Mouse (Mus musculus) lung, adult 2 months (tissue): ENCODE results near the gene Zfp981. TPM values are rescaled to one million over a fixed set of nuclear protein-coding genes. Genes with fewer than 3 reads are reported as not detected.
"Not testable (repeated sequence)": the region's sequence is repeated elsewhere in the genome, so short reads cannot be mapped to it uniquely, and the experiment has no call there.

Experiments used
- DNase-seq: peaks from one replicate; pipeline ENCODE4 v3.0.0; 2022
- H3K4me1 ChIP-seq: fragments of 200-500 bp; 2 replicates; pipeline ENCODE4 v1.6.1; 2011; ENCODE audit warnings: low read length; ENCODE audit not compliant: control insufficient read depth, insufficient read depth
- H3K4me3 ChIP-seq: fragments of 200-500 bp; replicated peaks from 2 replicates; pipeline ENCODE3; 2011; ENCODE audit warnings: low read depth, mild to moderate bottlenecking, control low read depth, low read length; ENCODE audit errors: extremely low read depth
- CTCF ChIP-seq: fragments of 200-500 bp; IDR thresholded peaks from 2 replicates; pipeline ENCODE4 v1.5.1; 2011; ENCODE audit warnings: mild to moderate bottlenecking, low read length, control low read depth; ENCODE audit not compliant: insufficient read depth
- POLR2A ChIP-seq: fragments of 200-500 bp; IDR thresholded peaks from 2 replicates; pipeline ENCODE4 v1.6.1; 2011; ENCODE audit warnings: low read depth, mild to moderate bottlenecking, control low read depth, low read length, borderline replicate concordance; ENCODE audit errors: extremely low read depth
- WGBS: fragments of 180-500 bp; shearing (Covaris S2); methylation state at CpG from one replicate; pipeline ENCODE4 v1.1.7; 2018; 5-methylcytosine and 5-hydroxymethylcytosine counted together
- polyA plus RNA-seq: library from polyadenylated mRNA; depleted of rRNA; stranded (reverse); fragments of >200 nt; gene quantifications from 2 replicates; pipeline ENCODE4 v1.2.3, GENCODE M21; 2012; rRNA removed

Zfp981 gene
- not detected in 2 replicates for polyA plus RNA-seq

DNA sequence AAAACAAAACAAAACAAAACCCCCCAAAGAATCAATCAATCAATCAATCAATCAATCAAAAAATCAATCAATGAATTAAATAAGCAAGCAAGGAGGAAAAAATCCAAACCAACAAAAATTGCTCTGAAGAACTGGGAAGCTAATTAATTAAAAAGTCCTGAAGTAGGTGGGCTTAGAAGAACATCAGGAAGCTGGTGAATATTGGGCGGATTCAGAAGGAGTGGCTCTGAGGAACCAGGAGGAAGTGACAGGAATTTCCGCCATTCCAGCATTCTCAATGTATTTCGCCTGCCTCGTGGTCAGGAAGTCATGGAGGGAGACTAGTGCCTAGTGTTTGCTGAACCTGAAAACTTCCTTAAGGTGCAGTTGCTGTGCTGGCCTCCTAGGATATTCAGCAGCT is at the start of gene Zfp981:
Gene Zfp981, plus strand, starts transcription at position 301 of the 400 bp plus-strand sequence.
- not testable (repeated sequence) for DNase-seq, H3K4me1 ChIP-seq, H3K4me3 ChIP-seq
- WGBS, result 80% methylated on average over 4 of the region's 4 CpGs

- not testable (repeated sequence) for H3K4me3 ChIP-seq, H3K4me1 ChIP-seq, DNase-seq
- 65% methylated on average over 2 of the region's 2 CpGs for WGBS
Observed at GRCm38 (mm10) chr4:146452576-146452975, 49.3 kb upstream of the Zfp981 start.

DNA sequence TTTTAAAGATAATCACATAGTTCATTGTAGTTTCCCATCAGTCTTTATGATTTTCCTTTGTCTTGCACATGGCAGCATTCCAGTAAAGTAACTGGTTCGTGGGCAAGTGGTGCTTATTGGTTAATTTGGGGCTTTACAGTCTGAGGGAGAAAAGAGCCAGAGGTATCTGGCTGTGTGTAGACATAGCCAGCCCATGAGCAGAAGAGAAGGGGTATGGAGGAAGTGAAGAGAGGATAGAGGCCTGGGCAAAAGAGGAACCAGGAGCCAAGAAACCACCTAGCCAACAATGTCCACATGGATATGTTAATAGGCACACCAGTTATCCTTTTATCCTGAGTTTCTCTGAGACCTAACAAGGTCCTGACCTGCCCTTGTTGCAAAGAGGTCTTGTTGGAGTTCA is 47.7 kb upstream of the Zfp981 start:
- WGBS, result 44% methylated on average over 1 of the region's 1 CpGs
- not testable (repeated sequence) for DNase-seq, H3K4me3 ChIP-seq, H3K4me1 ChIP-seq

GRCm38 (mm10) chr4:146454896-146455295 is 46.9 kb upstream of the Zfp981 start:
- 33% methylated on average over 2 of the region's 2 CpGs for WGBS
- Histone ChIP-seq H3K4me1 (no peaks in the 10 kb centered on the region), H3K4me3 (no peak overlapping the region)
- TF ChIP-seq POLR2A (no peak), CTCF (no peak)
- DNase-seq, result no peak

- Histone ChIP-seq H3K4me3 (no peak overlapping the region), H3K4me1 (no peaks in the 10 kb centered on the region)
- WGBS, result 92% methylated on average over 7 of the region's 7 CpGs
- no peak for DNase-seq
- TF ChIP-seq CTCF (no peak), POLR2A (no peak)
Observed at GRCm38 (mm10) chr4:146455321-146455721, 46.5 kb upstream of the Zfp981 start.

DNA sequence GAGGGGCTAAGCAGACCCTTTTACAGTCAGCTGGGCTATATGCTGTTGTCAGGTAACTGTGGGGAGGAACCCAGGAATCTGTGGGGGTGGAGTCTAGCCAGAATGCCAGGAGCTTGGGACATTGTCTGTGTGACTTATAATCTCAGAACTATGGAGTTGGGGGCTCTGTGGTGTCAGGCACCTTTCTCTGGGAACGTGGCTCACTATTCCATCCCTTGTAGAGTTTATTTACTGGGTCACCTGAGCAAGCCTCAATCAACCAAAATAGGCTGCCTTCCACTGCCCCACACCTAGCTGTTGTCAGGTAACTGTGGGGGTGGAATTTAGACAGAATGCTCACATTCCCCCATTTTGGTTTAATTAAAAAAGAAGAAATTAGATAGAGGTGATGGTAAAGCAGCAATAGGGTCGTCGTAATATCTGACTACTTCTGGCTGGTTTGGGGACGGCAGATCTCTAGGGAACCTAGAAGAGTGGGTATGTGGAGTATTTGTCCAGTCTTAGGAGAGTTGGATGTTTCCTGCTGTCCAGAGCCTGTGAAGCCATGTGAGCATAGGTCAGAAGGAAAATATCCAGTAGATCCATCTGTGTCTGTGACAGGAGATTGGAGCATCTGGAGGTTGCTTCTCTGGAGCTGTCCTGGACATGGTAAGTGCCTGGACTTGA is 45.6 kb upstream of the Zfp981 start:
- Histone ChIP-seq H3K4me1 (no peaks in the 10 kb centered on the region), H3K4me3 (no peak overlapping the region)
- no peak for DNase-seq
- WGBS, result 64% methylated on average over 4 of the region's 4 CpGs
- TF ChIP-seq POLR2A, result no peak
- no peak for TF ChIP-seq CTCF

GRCm38 (mm10) chr4:146457126-146457525 is 44.7 kb upstream of the Zfp981 start:
- H3K4me1 ChIP-seq, result no peaks in the 10 kb centered on the region
- no peak overlapping the region for H3K4me3 ChIP-seq
- no peak for TF ChIP-seq POLR2A
- no peak for TF ChIP-seq CTCF
- 36% methylated on average over 2 of the region's 2 CpGs for WGBS
- no peak for DNase-seq

GRCm38 (mm10) chr4:146457720-146458119 is 44.1 kb upstream of the Zfp981 start:
- no peak for DNase-seq
- no peak overlapping the region for H3K4me3 ChIP-seq
- no peaks in the 10 kb centered on the region for H3K4me1 ChIP-seq
- TF ChIP-seq POLR2A (no peak), CTCF (no peak)
- WGBS, result 62% methylated on average over 1 of the region's 1 CpGs

DNA sequence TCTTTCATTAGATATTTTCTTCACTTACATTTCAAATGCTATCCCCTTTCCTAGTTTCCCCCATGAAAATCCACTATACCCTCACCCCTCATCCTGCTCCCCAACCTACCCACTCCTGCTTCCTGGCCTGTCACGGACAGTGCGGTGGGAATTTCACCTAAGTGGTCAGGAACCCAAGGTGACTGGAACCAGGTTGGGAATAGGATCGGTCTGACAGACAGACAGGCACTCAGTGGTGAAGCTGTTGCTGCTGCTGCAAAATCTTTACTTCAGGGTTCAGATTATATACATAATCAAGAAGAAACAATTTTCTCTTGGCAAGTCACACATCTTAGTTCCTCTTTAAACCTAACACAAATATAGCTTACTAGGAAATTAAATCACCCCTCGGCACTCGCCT is 42.0 kb upstream of the Zfp981 start:
- H3K4me3 ChIP-seq, H3K4me1 ChIP-seq: not testable (repeated sequence)

GRCm38 (mm10) chr4:146460685-146461084 is 41.1 kb upstream of the Zfp981 start:
- not testable (repeated sequence) for H3K4me3 ChIP-seq, DNase-seq, H3K4me1 ChIP-seq
- 74% methylated on average over 5 of the region's 5 CpGs for WGBS

More for the DNA sequence above, 42.0 kb upstream of the Zfp981 start:
- DNase-seq, result not testable (repeated sequence)
- 70% methylated on average over 5 of the region's 5 CpGs for WGBS

DNA sequence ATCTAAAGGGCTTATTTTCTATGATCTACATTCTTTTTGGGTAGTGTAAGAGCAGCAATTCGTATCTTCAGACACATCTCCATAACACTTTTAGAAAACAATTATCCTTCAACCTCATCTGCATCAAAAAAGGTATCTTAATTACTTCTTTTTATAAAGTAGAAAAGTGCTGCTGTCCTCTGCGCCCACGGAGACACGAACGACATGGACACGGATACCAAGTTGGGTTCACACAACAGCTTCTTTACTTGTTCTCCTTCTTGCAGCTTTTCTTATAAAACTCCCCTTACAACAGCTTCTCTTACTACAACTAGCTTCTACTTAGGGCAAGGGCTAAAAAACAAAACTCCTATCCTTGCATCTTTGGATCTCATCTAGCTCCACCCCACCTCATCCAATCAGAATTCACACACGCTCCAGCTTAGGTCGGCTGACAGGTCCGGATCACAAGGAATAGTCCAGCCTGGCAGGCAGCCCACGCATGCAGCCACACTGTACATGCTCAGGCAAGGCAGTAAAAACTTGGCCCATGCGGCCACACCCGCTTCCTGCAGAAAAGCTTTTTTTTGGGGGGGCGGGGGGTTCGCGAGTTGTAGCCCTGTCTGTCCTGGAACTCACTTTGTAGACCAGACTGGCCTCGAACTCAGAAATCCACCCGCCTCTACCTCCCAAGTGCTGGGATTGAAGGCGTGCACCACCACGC is 38.0 kb upstream of the Zfp981 start:
- not testable (repeated sequence) for DNase-seq, H3K4me3 ChIP-seq, H3K4me1 ChIP-seq
- WGBS, result 88% methylated on average over 19 of the region's 19 CpGs

- WGBS, result 90% methylated on average over 10 of the region's 12 CpGs
- H3K4me3 ChIP-seq, H3K4me1 ChIP-seq, DNase-seq: not testable (repeated sequence)
Observed at GRCm38 (mm10) chr4:146469984-146470383, 31.8 kb upstream of the Zfp981 start.

GRCm38 (mm10) chr4:146474181-146474580 is 27.6 kb upstream of the Zfp981 start:
- H3K4me3 ChIP-seq, DNase-seq, H3K4me1 ChIP-seq: not testable (repeated sequence)
- WGBS, result no CpG with 5 or more reads among the region's 1 CpGs

DNA sequence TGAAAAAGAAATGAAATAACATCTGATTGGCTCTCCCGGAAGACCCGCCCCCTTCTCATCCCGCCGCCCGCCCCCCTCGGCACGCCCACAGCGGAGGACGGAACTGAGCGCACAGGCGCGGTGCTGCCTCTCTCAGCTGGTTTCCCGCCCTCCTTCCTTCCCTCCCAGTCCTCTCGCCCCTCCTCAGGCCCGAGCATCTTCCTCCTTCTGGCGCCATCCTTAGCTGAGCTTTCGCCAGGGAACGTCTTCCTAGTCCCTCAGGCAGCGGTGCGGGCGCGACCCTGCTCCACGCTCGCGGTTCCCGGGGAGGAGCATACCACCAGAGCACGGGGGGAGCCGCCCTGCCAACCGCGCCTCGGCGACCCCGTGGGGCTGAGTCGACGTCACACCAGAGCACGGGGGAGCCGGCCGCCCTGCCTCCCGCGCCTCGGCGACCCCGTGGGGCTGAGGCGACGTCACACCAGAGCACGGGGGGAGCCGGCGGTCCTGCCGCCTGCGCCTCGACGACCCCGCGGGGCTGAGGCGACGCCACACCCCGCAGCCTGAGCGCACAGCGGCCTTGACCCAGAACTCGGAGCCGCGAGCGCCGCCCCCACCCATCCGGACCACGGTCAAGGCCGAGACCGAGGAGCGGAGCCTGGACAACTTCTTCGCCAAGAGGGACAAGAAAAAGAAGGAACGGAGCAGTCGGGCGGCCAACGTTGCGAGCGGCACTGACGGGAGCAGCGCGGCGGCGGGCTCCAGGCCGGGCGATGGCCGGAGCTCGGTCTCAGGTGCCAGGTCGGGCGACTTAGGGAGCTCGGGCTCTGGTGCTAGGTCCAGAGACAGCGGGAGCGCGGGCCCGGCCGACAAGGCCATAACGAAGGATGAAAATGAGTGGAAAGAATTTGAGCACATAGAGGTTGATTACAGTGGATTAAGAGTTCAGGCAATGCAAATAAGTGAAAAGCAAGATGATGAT is 26.8 kb upstream of the Zfp981 start:
- DNase-seq, H3K4me1 ChIP-seq, H3K4me3 ChIP-seq: not testable (repeated sequence)
- WGBS, result 58% methylated on average over 81 of the region's 94 CpGs
